Comparison of ENCODE assay signal across 13 mouse cellular contexts in genomic region chr12:49480656-49481055, GRCm38 (mm10).
DNase-seq lines count a peak whose midpoint lies in the region; ATAC-seq and TF ChIP-seq lines count a peak whose summit lies in the region.
"Had no signal": no experiment of that assay in that cellular context is flagged by ENCODE, and none has a peak within 500 bp of the region (broad histone marks: within the 10 kb centered on the region; RNA-seq: fewer than 3 reads in every experiment).

No protein-coding gene starts in this region.

- DNase-seq in lung, embryonic 14.5 days = peak; percentile 0
- no peak for DNase-seq in lung, postnatal 0 days (ENCODE audit: low spot score)
- DNase-seq in hindbrain, embryonic 14.5 days (ENCODE audit: low spot score) = no peak
- no peak for DNase-seq in gastrocnemius, postnatal 36 days
- no peak for DNase-seq in kidney, adult 8-10 months
- no peak for DNase-seq in gastrocnemius, adult 8-10 months (ENCODE audit: low spot score in 2 of 2)
- DNase-seq: gastrocnemius, adult 2 months; kidney, adult 2 months; lung, postnatal 14 days had no signal

- no peak for ATAC-seq in lung, embryonic 14.5 days (ENCODE audit: insufficient read depth)
- no peak for ATAC-seq in lung, postnatal 0 days
- peak; percentile 76 for ATAC-seq in forebrain, embryonic 13.5 days
- ATAC-seq in hindbrain, embryonic 14.5 days (ENCODE audit: low FRiP score) = no peak
- ATAC-seq in midbrain, embryonic 13.5 days = no peak; the same call in 1 of the 2 replicates

- H3K9me3 ChIP-seq in lung, embryonic 14.5 days (ENCODE audit: low read depth, low read length) = no peaks in the 10 kb centered on the region
- H3K9me3 ChIP-seq in lung, postnatal 0 days (ENCODE audit: low read length) = no peaks in the 10 kb centered on the region
- no peaks in the 10 kb centered on the region for H3K9me3 ChIP-seq in forebrain, embryonic 13.5 days (replicated peaks)
- no peaks in the 10 kb centered on the region for H3K9me3 ChIP-seq in hindbrain, embryonic 14.5 days (ENCODE audit: control insufficient read depth, low read length)
- no peaks in the 10 kb centered on the region for H3K9me3 ChIP-seq in midbrain, embryonic 13.5 days
- H3K9me3 ChIP-seq: embryonic facial prominence, embryonic 12.5 days; limb, embryonic 15.5 days had no signal

- no peak overlapping the region for H3K9ac ChIP-seq in lung, embryonic 14.5 days
- H3K9ac ChIP-seq in lung, postnatal 0 days (replicated peaks; ENCODE audit: low read depth) = no peak overlapping the region
- no peak overlapping the region for H3K9ac ChIP-seq in forebrain, embryonic 13.5 days
- no peak overlapping the region for H3K9ac ChIP-seq in hindbrain, embryonic 14.5 days
- no peak overlapping the region for H3K9ac ChIP-seq in midbrain, embryonic 13.5 days (replicated peaks)
- H3K9ac ChIP-seq: embryonic facial prominence, embryonic 12.5 days; limb, embryonic 15.5 days had no signal

- WGBS in lung, embryonic 14.5 days = 70% methylated on average over 3 of the region's 3 CpGs
- 61% methylated on average over 3 of the region's 3 CpGs for WGBS in lung, postnatal 0 days
- WGBS in forebrain, embryonic 13.5 days = 5% methylated on average over 3 of the region's 3 CpGs
- 45% methylated on average over 3 of the region's 3 CpGs for WGBS in hindbrain, embryonic 14.5 days
- WGBS in midbrain, embryonic 13.5 days = 44% methylated on average over 3 of the region's 3 CpGs

- H3K4me2 ChIP-seq in lung, embryonic 14.5 days = no peak overlapping the region
- H3K4me2 ChIP-seq in lung, postnatal 0 days (replicated peaks; ENCODE audit: low read depth, low read length) = no peak overlapping the region
- peak overlapping the region; percentile 52 for H3K4me2 ChIP-seq in forebrain, embryonic 13.5 days
- peak overlapping the region; percentile 10; the same call in 1 of the 2 replicates for H3K4me2 ChIP-seq in hindbrain, embryonic 14.5 days (replicated peaks)
- H3K4me2 ChIP-seq in midbrain, embryonic 13.5 days (replicated peaks) = 0 out of 2 replicates have a peak overlapping the region, but pooled peaks have one; percentile 8
- H3K4me2 ChIP-seq: embryonic facial prominence, embryonic 12.5 days; limb, embryonic 15.5 days had no signal

- no peak for TF ChIP-seq EP300 in lung, postnatal 0 days (IDR thresholded peaks at IDR 0.05)

- no peaks in the 10 kb centered on the region for H3K4me1 ChIP-seq in lung, embryonic 14.5 days (ENCODE audit: insufficient read depth)
- no peaks in the 10 kb centered on the region for H3K4me1 ChIP-seq in lung, postnatal 0 days (ENCODE audit: insufficient read depth, low read depth, low read length)
- H3K4me1 ChIP-seq in forebrain, embryonic 13.5 days = peaks cover 29% of the 10 kb centered on the region
- H3K4me1 ChIP-seq in hindbrain, embryonic 14.5 days (replicated peaks; ENCODE audit: control insufficient read depth, insufficient read depth, low read length) = 0 out of 2 replicates have a peak, but pooled peaks cover 11% of the 10 kb centered on the region
- peaks cover 15% of the 10 kb centered on the region for H3K4me1 ChIP-seq in midbrain, embryonic 13.5 days (replicated peaks)
- H3K4me1 ChIP-seq: embryonic facial prominence, embryonic 12.5 days; limb, embryonic 15.5 days had no signal

- H3K27ac ChIP-seq in lung, embryonic 14.5 days (ENCODE audit: low read depth) = no peak overlapping the region
- no peak overlapping the region for H3K27ac ChIP-seq in lung, postnatal 0 days (ENCODE audit: low read length)
- peak overlapping the region; percentile 84 for H3K27ac ChIP-seq in forebrain, embryonic 13.5 days
- H3K27ac ChIP-seq in hindbrain, embryonic 14.5 days = 0 out of 2 replicates have a peak overlapping the region, but pooled peaks have one; percentile 26
- 0 out of 2 replicates have a peak overlapping the region, but pooled peaks have one; percentile 14 for H3K27ac ChIP-seq in midbrain, embryonic 13.5 days
- H3K27ac ChIP-seq: embryonic facial prominence, embryonic 12.5 days; gastrocnemius, adult 2 months; limb, embryonic 15.5 days had no signal

- intact Hi-C loops in gastrocnemius, postnatal 36 days (cut with DNase I) = no loop called here

- no peak overlapping the region for H3K4me3 ChIP-seq in lung, embryonic 14.5 days (ENCODE audit: low read depth, low read length)
- no peak overlapping the region for H3K4me3 ChIP-seq in lung, postnatal 0 days (ENCODE audit: low read depth, low read length)
- H3K4me3 ChIP-seq in forebrain, embryonic 13.5 days = peak overlapping the region; percentile 13; the same call in 1 of the 2 replicates
- H3K4me3 ChIP-seq in hindbrain, embryonic 14.5 days (replicated peaks; ENCODE audit: low read length) = no peak overlapping the region
- no peak overlapping the region for H3K4me3 ChIP-seq in midbrain, embryonic 13.5 days (replicated peaks)
- H3K4me3 ChIP-seq: embryonic facial prominence, embryonic 12.5 days; gastrocnemius, adult 2 months; limb, embryonic 15.5 days had no signal

- no peak for TF ChIP-seq CTCF in lung, embryonic 14.5 days (IDR thresholded peaks at IDR 0.05; ENCODE audit: low read depth)
- TF ChIP-seq CTCF in lung, postnatal 0 days (IDR thresholded peaks at IDR 0.05) = no peak

- no peaks in the 10 kb centered on the region for H3K36me3 ChIP-seq in lung, embryonic 14.5 days (ENCODE audit: insufficient read depth)
- no peaks in the 10 kb centered on the region for H3K36me3 ChIP-seq in lung, postnatal 0 days (ENCODE audit: insufficient read depth, low read length)
- no peaks in the 10 kb centered on the region for H3K36me3 ChIP-seq in forebrain, embryonic 13.5 days (ENCODE audit: poor library complexity, severe bottlenecking)
- H3K36me3 ChIP-seq in hindbrain, embryonic 14.5 days (replicated peaks; ENCODE audit: control insufficient read depth, insufficient read depth) = no peaks in the 10 kb centered on the region
- no peaks in the 10 kb centered on the region for H3K36me3 ChIP-seq in midbrain, embryonic 13.5 days
- H3K36me3 ChIP-seq: embryonic facial prominence, embryonic 12.5 days; limb, embryonic 15.5 days had no signal

- no peaks in the 10 kb centered on the region for H3K27me3 ChIP-seq in lung, embryonic 14.5 days (ENCODE audit: insufficient read depth, low read length)
- H3K27me3 ChIP-seq in lung, postnatal 0 days (replicated peaks; ENCODE audit: insufficient read depth, low read length) = no peaks in the 10 kb centered on the region
- H3K27me3 ChIP-seq in forebrain, embryonic 13.5 days = no peaks in the 10 kb centered on the region
- H3K27me3 ChIP-seq in hindbrain, embryonic 14.5 days (ENCODE audit: control insufficient read depth, insufficient read depth, low read length) = no peaks in the 10 kb centered on the region
- H3K27me3 ChIP-seq in midbrain, embryonic 13.5 days = 0 out of 2 replicates have a peak, but pooled peaks cover 6% of the 10 kb centered on the region
- H3K27me3 ChIP-seq: embryonic facial prominence, embryonic 12.5 days; limb, embryonic 15.5 days had no signal

Comparison
In these comparisons a context has a peak if more than half of its experiments do, and no peak if none do; other contexts are left out.
1. H3K27ac ChIP-seq: peak in forebrain, embryonic 13.5 days (single experiment), hindbrain, embryonic 14.5 days (single experiment) and midbrain, embryonic 13.5 days (single experiment); none in lung, embryonic 14.5 days (single experiment) and lung, postnatal 0 days (single experiment).
2. H3K4me2 ChIP-seq: peak in forebrain, embryonic 13.5 days (single experiment), hindbrain, embryonic 14.5 days (single experiment) and midbrain, embryonic 13.5 days (single experiment); none in lung, embryonic 14.5 days (single experiment) and lung, postnatal 0 days (single experiment).